Mouse (Mus musculus) heart, embryonic 14.5 days (tissue): ENCODE measurements around the gene Hdac7. TPM values are rescaled to one million over a fixed set of nuclear protein-coding genes. Genes with fewer than 3 reads are reported as not detected.
A peak's percentile ranks its signal among the peaks of the same experiment; 100 is the strongest.

Experiments
- ATAC-seq: fragments of 200-750 bp; cut with Nextera tagmentation; 2 replicates; pipeline ENCODE4 v1.8.0; 2017; ENCODE audit warnings: low read depth, moderate TSS enrichment; ENCODE audit not compliant: insufficient number of reproducible peaks, insufficient read depth, low FRiP score
- H3K27ac ChIP-seq, 2 experiments: fragments of 200-500 bp in 1 of 2; fragments of 300-500 bp in 1 of 2; sonication (generic) in 1 of 2; replicated peaks in 1 of 2; 2 replicates each; pipeline ENCODE4 v1.5.1; 2012 to 2014; ENCODE audit warnings: low read depth in 2 of 2, low read length in 2 of 2, control low read depth in 1 of 2, mild to moderate bottlenecking in 1 of 2, mixed read lengths in 1 of 2; ENCODE audit not compliant: control insufficient read depth in 1 of 2, insufficient read depth in 1 of 2
- H3K27me3 ChIP-seq: fragments of 300-500 bp; sonication (generic); 2 replicates; pipeline ENCODE4 v1.6.1; 2014; ENCODE audit warnings: mild to moderate bottlenecking, low read length, control low read depth; ENCODE audit not compliant: control insufficient read depth, insufficient read depth
- H3K36me3 ChIP-seq: fragments of 300-500 bp; sonication (generic); 2 replicates; pipeline ENCODE4 v1.6.1; 2014; ENCODE audit warnings: mild to moderate bottlenecking, control low read depth, low read length, mixed read lengths; ENCODE audit not compliant: control insufficient read depth, insufficient read depth
- H3K4me1 ChIP-seq, 2 experiments: fragments of 200-500 bp in 1 of 2; fragments of 300-500 bp in 1 of 2; sonication (generic) in 1 of 2; 2 replicates each; pipeline ENCODE4 v1.6.1; 2012 to 2014; ENCODE audit warnings: low read length in 2 of 2, control low read depth in 1 of 2, mixed read lengths in 1 of 2; ENCODE audit not compliant: control insufficient read depth in 2 of 2, insufficient read depth in 2 of 2
- H3K4me2 ChIP-seq: fragments of 300-500 bp; sonication (generic); 2 replicates; pipeline ENCODE4 v1.6.1; 2014; ENCODE audit warnings: mild to moderate bottlenecking, low read length
- H3K4me3 ChIP-seq, 2 experiments: fragments of 200-500 bp in 1 of 2; fragments of 300-500 bp in 1 of 2; sonication (generic) in 1 of 2; 2 replicates each; pipeline ENCODE4 v1.5.1; 2012 to 2014; ENCODE audit warnings: low read length in 2 of 2, mild to moderate bottlenecking in 2 of 2, control low read depth in 1 of 2, low read depth in 1 of 2, moderate library complexity in 1 of 2; ENCODE audit not compliant: control insufficient read depth in 1 of 2, insufficient read depth in 1 of 2
- H3K9ac ChIP-seq: fragments of 300-500 bp; sonication (generic); 2 replicates; pipeline ENCODE4 v1.6.1; 2014; ENCODE audit warnings: mild to moderate bottlenecking, low read length
- H3K9me3 ChIP-seq: fragments of 300-500 bp; sonication (generic); 2 replicates; pipeline ENCODE4 v1.6.1; 2016; ENCODE audit warnings: low read length, control low read depth; ENCODE audit not compliant: control insufficient read depth
- WGBS: fragments of 180-500 bp; shearing (Covaris S2); extraction: QIAGEN DNeasy Blood & Tissue Kit; methylation state at CpG from one replicate; pipeline ENCODE4 v1.1.7; 2014; 5-methylcytosine and 5-hydroxymethylcytosine counted together
- polyA plus RNA-seq: library from polyadenylated mRNA; unstranded; fragments of >200 nt; fragmentation: Nextera tagmentation; extraction: Ambion mirVana; gene quantifications from 2 replicates; pipeline ENCODE4 v1.2.1, GENCODE M21; 2014

Hdac7 gene
- polyA plus RNA-seq, 1 experiment from 2014 or later, result 25.7 TPM

DNA sequence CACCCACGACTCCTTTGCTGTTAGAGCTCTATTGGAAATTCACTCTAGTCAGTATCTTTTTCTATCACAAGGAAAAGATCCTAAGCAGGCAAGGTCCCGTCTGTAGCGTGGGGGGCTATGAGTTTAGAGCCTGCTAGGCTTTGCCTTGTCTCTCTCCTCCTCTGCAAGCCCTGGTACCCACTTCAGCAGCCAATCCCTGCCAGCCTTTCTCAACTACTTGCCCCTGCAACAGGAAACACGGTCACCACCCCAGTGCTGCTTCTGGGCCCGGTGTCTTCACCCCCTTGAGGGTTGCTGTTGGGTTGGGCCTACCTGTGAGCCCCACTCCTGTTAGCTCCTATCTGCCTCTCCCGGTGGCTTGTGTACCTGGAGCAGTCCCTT, 22.3 kb downstream of the Hdac7 start:
- Histone ChIP-seq H3K4me1 (peaks cover 50 to 63% of the 10 kb centered on the region in 2 experiments), H3K4me2 (peak overlapping the region; percentile 49), H3K27me3 (no peaks in the 10 kb centered on the region), H3K9me3 (no peaks in the 10 kb centered on the region), H3K4me3 (no peak overlapping the region), H3K36me3 (peaks cover 14% of the 10 kb centered on the region), H3K27ac (peak overlapping the region; percentile 69 to 85; a peak in 3 of 4 replicates), H3K9ac (peak overlapping the region; percentile 52; the same call in 1 of the 2 replicates)
- 62% methylated on average over 6 of the region's 6 CpGs for WGBS
- no peak for ATAC-seq

DNA sequence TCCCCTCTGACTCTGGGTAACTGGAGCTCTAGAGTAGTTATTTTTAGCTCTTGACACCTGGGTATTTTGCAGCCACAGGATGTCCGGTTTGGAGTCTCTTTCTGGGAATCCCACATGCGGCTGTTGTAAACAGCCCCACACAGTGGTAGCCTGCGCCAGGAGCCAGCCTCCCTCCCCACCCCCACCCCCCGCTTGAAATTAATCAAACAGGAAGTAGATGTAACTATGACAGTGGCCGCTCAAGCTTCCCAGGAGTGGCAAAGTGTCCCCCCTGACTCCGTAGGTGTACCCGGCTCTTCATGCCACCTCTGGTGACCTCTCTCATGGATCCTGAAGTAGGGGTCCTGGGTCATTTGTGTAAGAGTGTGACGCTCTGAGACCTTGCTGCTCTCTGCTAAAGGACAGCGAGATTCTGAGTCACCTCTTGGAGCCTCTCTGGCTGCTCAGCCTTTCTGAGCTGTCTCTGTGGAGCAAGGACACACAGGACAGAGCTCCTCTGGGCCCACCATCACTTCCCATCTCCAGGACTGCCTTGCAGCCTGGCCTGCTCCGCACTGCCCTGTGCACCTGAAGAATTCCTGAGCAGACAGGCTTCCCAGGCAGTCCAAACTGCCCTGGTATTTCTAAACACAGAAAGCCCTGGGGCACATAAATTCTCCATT, 22.9 kb downstream of the Hdac7 start:
- Histone ChIP-seq H3K9ac (peak overlapping the region; percentile 52), H3K36me3 (peaks cover 12% of the 10 kb centered on the region), H3K27me3 (no peaks in the 10 kb centered on the region), H3K4me1 (peaks cover 45 to 59% of the 10 kb centered on the region in 2 experiments), H3K4me2 (peak overlapping the region; percentile 49), H3K9me3 (no peaks in the 10 kb centered on the region), H3K4me3 (no peak overlapping the region), H3K27ac (peak overlapping the region; percentile 69 to 85)
- WGBS, result 19% methylated on average over 10 of the region's 10 CpGs
- ATAC-seq, result peak; percentile 11; the same call in 1 of the 2 replicates

DNA sequence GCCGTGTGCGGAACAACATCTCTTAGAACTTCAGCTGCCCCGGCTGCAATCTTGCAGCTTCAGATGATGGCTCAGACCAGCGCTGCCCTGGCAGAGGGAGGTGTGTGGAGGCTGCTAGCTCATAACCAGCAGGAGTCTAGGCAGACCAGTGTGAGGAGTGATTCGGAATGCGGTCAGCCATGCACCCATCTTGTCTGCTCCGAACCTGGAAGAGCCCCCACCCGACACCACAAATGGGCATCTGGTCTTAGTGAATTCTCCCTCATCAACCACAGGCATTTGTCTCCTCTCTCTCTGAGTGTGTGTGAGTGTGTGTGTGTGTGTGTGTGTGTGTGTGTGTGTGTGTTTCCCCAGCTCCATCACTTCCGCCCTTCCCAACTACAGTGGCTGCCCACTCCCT, 24.4 kb downstream of the Hdac7 start:
- peaks cover 32 to 48% of the 10 kb centered on the region in 2 experiments for H3K4me1 ChIP-seq
- no peak overlapping the region for H3K4me3 ChIP-seq
- H3K9ac ChIP-seq, result no peak overlapping the region
- no peaks in the 10 kb centered on the region for H3K9me3 ChIP-seq
- peaks cover 12% of the 10 kb centered on the region for H3K36me3 ChIP-seq
- no peak overlapping the region for H3K27ac ChIP-seq
- H3K4me2 ChIP-seq, result no peak overlapping the region
- H3K27me3 ChIP-seq, result no peaks in the 10 kb centered on the region
- WGBS, result 82% methylated on average over 9 of the region's 9 CpGs
- ATAC-seq, result no peak

DNA sequence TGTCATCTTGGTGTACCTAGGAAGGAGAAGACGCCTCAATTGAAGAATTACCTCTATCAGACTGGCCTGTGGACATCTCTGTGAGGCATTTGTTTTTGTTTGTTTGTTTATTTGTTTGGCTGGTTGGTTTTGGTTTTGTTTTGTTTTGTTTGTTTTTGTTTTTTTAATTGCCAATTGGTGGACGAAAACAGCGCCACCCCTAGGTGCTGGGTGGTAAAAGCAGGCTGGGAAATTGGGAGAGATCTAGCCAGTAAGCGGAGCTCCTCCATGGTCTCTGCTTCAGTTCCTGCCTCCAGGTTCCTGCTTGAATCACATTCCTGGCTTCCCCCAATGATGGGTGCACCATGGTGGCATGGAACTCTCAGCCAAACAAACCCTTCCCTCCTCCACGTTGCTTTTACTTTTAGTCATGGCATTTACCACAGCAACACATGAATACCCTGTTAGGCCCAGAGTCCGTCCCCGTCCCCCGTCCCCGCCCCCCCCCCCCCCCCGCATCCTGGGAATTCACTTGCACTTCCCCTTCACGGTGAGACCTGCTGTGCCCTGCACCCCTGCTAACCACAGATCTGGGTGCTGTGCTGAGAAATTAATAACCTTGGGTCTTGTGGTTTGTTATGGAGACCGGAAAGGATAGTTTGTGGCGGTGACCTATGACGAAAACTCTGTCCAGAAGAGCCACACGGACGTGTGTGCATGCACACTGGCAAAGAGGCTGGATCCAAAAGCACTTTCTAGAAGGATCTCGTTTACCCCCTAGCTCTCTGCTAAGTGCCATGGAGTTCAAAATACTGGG, 27.9 kb downstream of the Hdac7 start:
- Histone ChIP-seq H3K9me3 (no peaks in the 10 kb centered on the region), H3K9ac (no peak overlapping the region), H3K27me3 (no peaks in the 10 kb centered on the region), H3K36me3 (no peaks in the 10 kb centered on the region), H3K4me1 (peaks cover 33 to 46% of the 10 kb centered on the region in 2 experiments), H3K27ac (no peak overlapping the region), H3K4me3 (no peak overlapping the region), H3K4me2 (no peak overlapping the region)
- 89% methylated on average over 17 of the region's 17 CpGs for WGBS
- no peak for ATAC-seq

DNA sequence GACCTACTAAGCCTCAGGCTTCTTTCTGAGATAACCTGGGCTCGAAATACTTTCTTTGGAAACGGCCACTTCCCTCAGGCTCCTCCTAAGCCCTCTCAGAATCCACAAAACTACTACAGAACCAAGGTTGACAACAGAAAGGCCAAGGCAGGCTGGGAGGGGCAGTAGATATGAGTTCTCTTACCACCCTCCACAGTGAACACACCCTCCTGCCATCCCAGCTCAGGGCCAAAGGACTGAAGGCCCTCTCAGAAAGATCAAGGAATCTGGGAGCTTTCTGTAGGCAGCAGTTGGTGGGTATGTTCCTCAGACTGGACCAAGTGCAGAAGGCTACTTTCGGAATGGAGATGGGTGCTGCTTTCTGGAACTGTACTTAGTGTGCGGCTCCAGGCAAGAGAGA, 29.0 kb downstream of the Hdac7 start:
- peaks cover 6% of the 10 kb centered on the region for H3K36me3 ChIP-seq
- H3K27ac ChIP-seq, result no peak overlapping the region; a peak in 1 of 4 replicates
- ATAC-seq, result no peak
- H3K9ac ChIP-seq, result no peak overlapping the region
- 93% methylated on average over 4 of the region's 4 CpGs for WGBS
- H3K9me3 ChIP-seq, result no peaks in the 10 kb centered on the region
- no peak overlapping the region for H3K4me3 ChIP-seq
- peaks cover 26 to 35% of the 10 kb centered on the region in 2 experiments for H3K4me1 ChIP-seq
- H3K27me3 ChIP-seq, result no peaks in the 10 kb centered on the region
- no peak overlapping the region for H3K4me2 ChIP-seq

GRCm38 (mm10) chr15:97814703-97815102, 29.6 kb downstream of the Hdac7 start:
- ATAC-seq, result no peak
- H3K36me3 ChIP-seq, result peaks cover 12% of the 10 kb centered on the region
- no peaks in the 10 kb centered on the region for H3K9me3 ChIP-seq
- H3K4me2 ChIP-seq, result no peak overlapping the region
- no peaks in the 10 kb centered on the region for H3K27me3 ChIP-seq
- peaks cover 26 to 35% of the 10 kb centered on the region in 2 experiments for H3K4me1 ChIP-seq
- H3K9ac ChIP-seq, result peak overlapping the region; percentile 46; the same call in 1 of the 2 replicates
- peak overlapping the region in 1 of 2 experiments; percentile 59; a peak in 2 of 4 replicates for H3K27ac ChIP-seq
- WGBS, result 39% methylated on average over 5 of the region's 5 CpGs
- no peak overlapping the region for H3K4me3 ChIP-seq

- H3K4me1 ChIP-seq, result peaks cover 26 to 35% of the 10 kb centered on the region in 2 experiments
- H3K27me3 ChIP-seq, result no peaks in the 10 kb centered on the region
- no peaks in the 10 kb centered on the region for H3K9me3 ChIP-seq
- H3K27ac ChIP-seq, result peak overlapping the region; percentile 19 to 63; a peak in 2 of 4 replicates
- 54% methylated on average over 21 of the region's 21 CpGs for WGBS
- H3K4me2 ChIP-seq, result no peak overlapping the region
- no peak for ATAC-seq
- H3K4me3 ChIP-seq, result no peak overlapping the region
- H3K36me3 ChIP-seq, result peaks cover 23% of the 10 kb centered on the region
- no peak overlapping the region for H3K9ac ChIP-seq
Observed at GRCm38 (mm10) chr15:97813452-97814204, 30.7 kb downstream of the Hdac7 start.
